Mouse (Mus musculus): Measurements from ENCODE around the gene 4931409K22Rik. TPM values are rescaled to one million over a fixed set of nuclear protein-coding genes. Genes with fewer than 3 reads are reported as not detected.

Gene 4931409K22Rik
- polyA plus RNA-seq, 1 experiment from 2014 or later = 0.10 TPM

GRCm38 (mm10) chr5:24510635-24511034 lies 46.0 kb downstream of the 4931409K22Rik start:
- Histone ChIP-seq H3K4me1 (ENCODE audit: control insufficient read depth, insufficient read depth, low read length) (no peaks in the 10 kb centered on the region), H3K4me2 (replicated peaks; ENCODE audit: low read depth, low read length) (no peak overlapping the region), H3K4me3 (ENCODE audit: low read depth, low read length) (no peak overlapping the region), H3K9ac (replicated peaks; ENCODE audit: low read depth, low read length) (no peak overlapping the region), H3K27ac (ENCODE audit: low read length) (no peak overlapping the region), H3K9me3 (ENCODE audit: control insufficient read depth, low read depth, low read length) (no peaks in the 10 kb centered on the region; the same call in 1 of the 2 replicates), H3K36me3 (ENCODE audit: control insufficient read depth, insufficient read depth, low read length) (no peaks in the 10 kb centered on the region), H3K27me3 (ENCODE audit: control insufficient read depth, insufficient read depth, low read length) (no peaks in the 10 kb centered on the region)
- WGBS = 44% methylated on average over 11 of the region's 11 CpGs
- no peak for ATAC-seq (ENCODE audit: insufficient number of reproducible peaks, insufficient read depth, low FRiP score, low read depth)

- Histone ChIP-seq H3K4me3 (ENCODE audit: low read depth, low read length) (no peak overlapping the region), H3K27ac (ENCODE audit: low read length) (no peak overlapping the region), H3K27me3 (ENCODE audit: control insufficient read depth, insufficient read depth, low read length) (no peaks in the 10 kb centered on the region), H3K36me3 (ENCODE audit: control insufficient read depth, insufficient read depth, low read length) (no peaks in the 10 kb centered on the region), H3K9me3 (ENCODE audit: control insufficient read depth, low read depth, low read length) (no peaks in the 10 kb centered on the region; the same call in 1 of the 2 replicates), H3K9ac (replicated peaks; ENCODE audit: low read depth, low read length) (no peak overlapping the region), H3K4me2 (replicated peaks; ENCODE audit: low read depth, low read length) (no peak overlapping the region), H3K4me1 (ENCODE audit: control insufficient read depth, insufficient read depth, low read length) (no peaks in the 10 kb centered on the region)
- ATAC-seq (ENCODE audit: insufficient number of reproducible peaks, insufficient read depth, low FRiP score, low read depth) = no peak
- WGBS = 88% methylated on average over 7 of the region's 7 CpGs
These were observed 48.2 kb downstream of the 4931409K22Rik start for GRCm38 (mm10) chr5:24508406-24508805.

- Histone ChIP-seq H3K4me3 (ENCODE audit: low read depth, low read length) (no peak overlapping the region), H3K27ac (ENCODE audit: low read length) (no peak overlapping the region), H3K9me3 (ENCODE audit: control insufficient read depth, low read depth, low read length) (no peaks in the 10 kb centered on the region; the same call in 1 of the 2 replicates), H3K27me3 (ENCODE audit: control insufficient read depth, insufficient read depth, low read length) (no peaks in the 10 kb centered on the region), H3K9ac (replicated peaks; ENCODE audit: low read depth, low read length) (no peak overlapping the region), H3K4me2 (replicated peaks; ENCODE audit: low read depth, low read length) (no peak overlapping the region), H3K4me1 (ENCODE audit: control insufficient read depth, insufficient read depth, low read length) (no peaks in the 10 kb centered on the region), H3K36me3 (ENCODE audit: control insufficient read depth, insufficient read depth, low read length) (peaks cover 19% of the 10 kb centered on the region)
- 62% methylated on average over 2 of the region's 2 CpGs for WGBS
- ATAC-seq (ENCODE audit: insufficient number of reproducible peaks, insufficient read depth, low FRiP score, low read depth) = no peak; the same call in 1 of the 2 replicates
These were observed 51.1 kb downstream of the 4931409K22Rik start for GRCm38 (mm10) chr5:24505513-24505912.

GRCm38 (mm10) chr5:24502786-24503185 lies 53.8 kb downstream of the 4931409K22Rik start:
- no peaks in the 10 kb centered on the region for H3K27me3 ChIP-seq (ENCODE audit: control insufficient read depth, insufficient read depth, low read length)
- H3K9ac ChIP-seq (replicated peaks; ENCODE audit: low read depth, low read length) = no peak overlapping the region
- no peak overlapping the region for H3K27ac ChIP-seq (ENCODE audit: low read length)
- no peak for ATAC-seq (ENCODE audit: insufficient number of reproducible peaks, insufficient read depth, low FRiP score, low read depth)
- H3K4me3 ChIP-seq (ENCODE audit: low read depth, low read length) = no peak overlapping the region
- WGBS = 70% methylated on average over 4 of the region's 4 CpGs
- no peaks in the 10 kb centered on the region for H3K4me1 ChIP-seq (ENCODE audit: control insufficient read depth, insufficient read depth, low read length)
- no peaks in the 10 kb centered on the region for H3K9me3 ChIP-seq (ENCODE audit: control insufficient read depth, low read depth, low read length)
- H3K36me3 ChIP-seq (ENCODE audit: control insufficient read depth, insufficient read depth, low read length) = peaks cover 40% of the 10 kb centered on the region
- H3K4me2 ChIP-seq (replicated peaks; ENCODE audit: low read depth, low read length) = no peak overlapping the region

- H3K9me3 ChIP-seq (ENCODE audit: control insufficient read depth, low read depth, low read length) = no peaks in the 10 kb centered on the region
- H3K36me3 ChIP-seq (ENCODE audit: control insufficient read depth, insufficient read depth, low read length) = peaks cover 54% of the 10 kb centered on the region
- no peaks in the 10 kb centered on the region for H3K27me3 ChIP-seq (ENCODE audit: control insufficient read depth, insufficient read depth, low read length)
- no peak for ATAC-seq (ENCODE audit: insufficient number of reproducible peaks, insufficient read depth, low FRiP score, low read depth)
- no peak overlapping the region for H3K9ac ChIP-seq (replicated peaks; ENCODE audit: low read depth, low read length)
- H3K4me1 ChIP-seq (ENCODE audit: control insufficient read depth, insufficient read depth, low read length) = no peaks in the 10 kb centered on the region
- H3K4me2 ChIP-seq (replicated peaks; ENCODE audit: low read depth, low read length) = no peak overlapping the region
- H3K4me3 ChIP-seq (ENCODE audit: low read depth, low read length) = no peak overlapping the region
- H3K27ac ChIP-seq (ENCODE audit: low read length) = no peak overlapping the region
- WGBS = 78% methylated on average over 11 of the region's 11 CpGs
These were observed 55.8 kb downstream of the 4931409K22Rik start for GRCm38 (mm10) chr5:24500851-24501250.

GRCm38 (mm10) chr5:24499113-24499512 lies 57.5 kb downstream of the 4931409K22Rik start:
- WGBS = 81% methylated on average over 10 of the region's 10 CpGs
- Histone ChIP-seq H3K9me3 (ENCODE audit: control insufficient read depth, low read depth, low read length) (no peaks in the 10 kb centered on the region), H3K36me3 (ENCODE audit: control insufficient read depth, insufficient read depth, low read length) (peaks cover 64% of the 10 kb centered on the region)

GRCm38 (mm10) chr5:24497526-24497925 lies 59.1 kb downstream of the 4931409K22Rik start:
- Histone ChIP-seq H3K27ac (ENCODE audit: low read length) (no peak overlapping the region), H3K4me2 (replicated peaks; ENCODE audit: low read depth, low read length) (no peak overlapping the region), H3K4me3 (ENCODE audit: low read depth, low read length) (no peak overlapping the region), H3K36me3 (ENCODE audit: control insufficient read depth, insufficient read depth, low read length) (peaks cover 79% of the 10 kb centered on the region), H3K9ac (replicated peaks; ENCODE audit: low read depth, low read length) (no peak overlapping the region), H3K9me3 (ENCODE audit: control insufficient read depth, low read depth, low read length) (no peaks in the 10 kb centered on the region), H3K4me1 (ENCODE audit: control insufficient read depth, insufficient read depth, low read length) (no peaks in the 10 kb centered on the region), H3K27me3 (ENCODE audit: control insufficient read depth, insufficient read depth, low read length) (no peaks in the 10 kb centered on the region)
- no peak for ATAC-seq (ENCODE audit: insufficient number of reproducible peaks, insufficient read depth, low FRiP score, low read depth)
- 81% methylated on average over 12 of the region's 12 CpGs for WGBS

More at GRCm38 (mm10) chr5:24499113-24499512, 57.5 kb downstream of the 4931409K22Rik start:
- Histone ChIP-seq H3K4me2 (replicated peaks; ENCODE audit: low read depth, low read length) (no peak overlapping the region), H3K27ac (ENCODE audit: low read length) (no peak overlapping the region), H3K27me3 (ENCODE audit: control insufficient read depth, insufficient read depth, low read length) (no peaks in the 10 kb centered on the region), H3K4me1 (ENCODE audit: control insufficient read depth, insufficient read depth, low read length) (no peaks in the 10 kb centered on the region), H3K4me3 (ENCODE audit: low read depth, low read length) (no peak overlapping the region), H3K9ac (replicated peaks; ENCODE audit: low read depth, low read length) (no peak overlapping the region)
- no peak for ATAC-seq (ENCODE audit: insufficient number of reproducible peaks, insufficient read depth, low FRiP score, low read depth)

- H3K4me2 ChIP-seq (replicated peaks; ENCODE audit: low read depth, low read length) = no peak overlapping the region
- H3K27me3 ChIP-seq (ENCODE audit: control insufficient read depth, insufficient read depth, low read length) = no peaks in the 10 kb centered on the region
- no peak overlapping the region for H3K27ac ChIP-seq (ENCODE audit: low read length)
- ATAC-seq (ENCODE audit: insufficient number of reproducible peaks, insufficient read depth, low FRiP score, low read depth) = no peak
- H3K4me3 ChIP-seq (ENCODE audit: low read depth, low read length) = no peak overlapping the region
- H3K9ac ChIP-seq (replicated peaks; ENCODE audit: low read depth, low read length) = no peak overlapping the region
- WGBS = 81% methylated on average over 6 of the region's 6 CpGs
- peaks cover 81% of the 10 kb centered on the region for H3K36me3 ChIP-seq (ENCODE audit: control insufficient read depth, insufficient read depth, low read length)
- no peaks in the 10 kb centered on the region for H3K9me3 ChIP-seq (ENCODE audit: control insufficient read depth, low read depth, low read length)
- H3K4me1 ChIP-seq (ENCODE audit: control insufficient read depth, insufficient read depth, low read length) = no peaks in the 10 kb centered on the region
These were observed 59.9 kb downstream of the 4931409K22Rik start for GRCm38 (mm10) chr5:24496756-24497155.

- no peaks in the 10 kb centered on the region for H3K9me3 ChIP-seq (ENCODE audit: control insufficient read depth, low read depth, low read length)
- H3K4me3 ChIP-seq (ENCODE audit: low read depth, low read length) = no peak overlapping the region
- 89% methylated on average over 15 of the region's 15 CpGs for WGBS
- no peak overlapping the region for H3K4me2 ChIP-seq (replicated peaks; ENCODE audit: low read depth, low read length)
- no peak for ATAC-seq (ENCODE audit: insufficient number of reproducible peaks, insufficient read depth, low FRiP score, low read depth)
- no peaks in the 10 kb centered on the region for H3K4me1 ChIP-seq (ENCODE audit: control insufficient read depth, insufficient read depth, low read length)
- no peaks in the 10 kb centered on the region for H3K27me3 ChIP-seq (ENCODE audit: control insufficient read depth, insufficient read depth, low read length)
- H3K9ac ChIP-seq (replicated peaks; ENCODE audit: low read depth, low read length) = no peak overlapping the region
- H3K36me3 ChIP-seq (ENCODE audit: control insufficient read depth, insufficient read depth, low read length) = peaks cover 79% of the 10 kb centered on the region
- no peak overlapping the region for H3K27ac ChIP-seq (ENCODE audit: low read length)
These were observed 61.6 kb downstream of the 4931409K22Rik start for GRCm38 (mm10) chr5:24495019-24495418.
